ENCODE assay signal across 8 mouse cellular contexts in genomic region chr14:55014591-55014990, GRCm38 (mm10). TPM values are rescaled to one million over a fixed set of nuclear protein-coding genes. Genes with fewer than 3 reads are reported as not detected.
DNase-seq lines count a peak whose midpoint lies in the region; ATAC-seq and TF ChIP-seq lines count a peak whose summit lies in the region.

No protein-coding gene starts in this region.

- TF ChIP-seq CTCF in cerebellum, adult 2 months (IDR thresholded peaks at IDR 0.05; ENCODE audit: borderline replicate concordance, insufficient read depth, low read depth, low read length), result no peak
- TF ChIP-seq CTCF in hindbrain, postnatal 0 days (IDR thresholded peaks at IDR 0.05; ENCODE audit: low read depth), result no peak

- peak overlapping the region; percentile 76 for H3K4me2 ChIP-seq in hindbrain, postnatal 0 days (ENCODE audit: low read depth, low read length)

- H3K9ac ChIP-seq in hindbrain, postnatal 0 days (replicated peaks; ENCODE audit: low read length), result peak overlapping the region; percentile 80

- no peaks in the 10 kb centered on the region for H3K27me3 ChIP-seq in cerebellum, adult 2 months (ENCODE audit: control insufficient read depth, insufficient read depth, low read length)
- H3K27me3 ChIP-seq in hindbrain, postnatal 0 days (ENCODE audit: insufficient read depth, low read length), result no peaks in the 10 kb centered on the region

- H3K79me2 ChIP-seq in macrophage (ENCODE audit: inconsistent target), result peaks cover 42% of the 10 kb centered on the region

- under 1% methylated on average over 27 of the region's 27 CpGs for WGBS in cerebellum, adult 2 months
- under 1% methylated on average over 27 of the region's 27 CpGs for WGBS in hindbrain, postnatal 0 days
- WGBS in macrophage (ENCODE audit: missing documents), result 1% methylated on average over 23 of the region's 27 CpGs

- no peak for DNase-seq in cerebellum, adult 2 months
- no peak for DNase-seq in cerebellum, postnatal 14 days
- peak; percentile 76 for DNase-seq in right cerebral cortex, adult 18-20 months
- DNase-seq in right cerebral cortex, postnatal 4 days, result no peak
- DNase-seq in hindbrain, postnatal 0 days (ENCODE audit: low spot score), result no peak
- no peak for DNase-seq in spleen, postnatal 36 days (ENCODE audit: low spot score in 2 of 2)
- DNase-seq in cerebellum, adult 11 months, result no peak

- peak overlapping the region; percentile 92 for H3K27ac ChIP-seq in cerebellum, adult 2 months (ENCODE audit: insufficient read depth, low read length)
- peak overlapping the region; percentile 95 for H3K27ac ChIP-seq in hindbrain, postnatal 0 days
- peak overlapping the region; percentile 61 for H3K27ac ChIP-seq in macrophage

- no peaks in the 10 kb centered on the region for H3K4me1 ChIP-seq in cerebellum, adult 2 months (ENCODE audit: control insufficient read depth, insufficient read depth, low read length)
- no peaks in the 10 kb centered on the region for H3K4me1 ChIP-seq in hindbrain, postnatal 0 days (ENCODE audit: insufficient read depth, low read length)

- TF ChIP-seq POLR2A in cerebellum, adult 2 months (IDR thresholded peaks at IDR 0.05; ENCODE audit: borderline replicate concordance, insufficient read depth, low read length), result no peak

- H3K36me3 ChIP-seq in hindbrain, postnatal 0 days (ENCODE audit: insufficient read depth, low read length), result peaks cover 5% of the 10 kb centered on the region; the same call in 1 of the 2 replicates
- H3K36me3 ChIP-seq in macrophage (ENCODE audit: inconsistent target), result peaks cover 19% of the 10 kb centered on the region; the same call in 1 of the 2 replicates

- peak overlapping the region; percentile 55 for H3K4me3 ChIP-seq in cerebellum, adult 2 months (replicated peaks; ENCODE audit: insufficient read depth, low read depth, low read length)
- peak overlapping the region; percentile 43 for H3K4me3 ChIP-seq in hindbrain, postnatal 0 days (ENCODE audit: low read length)
- H3K4me3 ChIP-seq in macrophage (ENCODE audit: inconsistent target), result peak overlapping the region; percentile 96

- H3K9me3 ChIP-seq in hindbrain, postnatal 0 days (ENCODE audit: low read length), result no peaks in the 10 kb centered on the region

- peak; percentile 45 for ATAC-seq in hindbrain, postnatal 0 days

RNA-seq across cellular contexts. Expression of gene Ngdn, which starts 0.7 kb away (rescaled TPM):
- polyA plus RNA-seq in cerebellum, adult 2 months (2012; rRNA removed), result 49.4 and 50.4 TPM in 2 replicates
- 16.6 and 25.4 TPM in 2 replicates for total RNA-seq in hindbrain, postnatal 0 days (2014; rRNA removed)
- 53.2 and 55.2 TPM in 2 replicates for polyA plus RNA-seq in hindbrain, postnatal 0 days (2015; fragmentation: Nextera tagmentation; extraction: Ambion mirVana)
- total RNA-seq in macrophage (2018; cell fraction: chromatin; rRNA removed), result 100 to 1,000 TPM in 1 of 26 experiments, 10 to 100 TPM in 25; 17.9 to 109 (median 66.5) TPM
- 10 to 100 TPM; 31.6 to 50.1 (median 40.7) TPM for total RNA-seq in macrophage (2018; cell fraction: cytosol; rRNA removed)
- 10 to 100 TPM; 18.6 to 58.0 (median 31.9) TPM for total RNA-seq in macrophage (2018; cell fraction: nucleus; rRNA removed)
- polyA plus RNA-seq in macrophage (2018), result 28.2 to 50.2 TPM (median 38.8 TPM) in 3 replicates

RNA-seq across cellular contexts. Expression of gene Myh7, which starts 20.2 kb away (rescaled TPM):
- polyA plus RNA-seq in cerebellum, adult 2 months (2012; rRNA removed), result 4.4 and 6.9 TPM in 2 replicates
- total RNA-seq in hindbrain, postnatal 0 days (2014; rRNA removed), result 1.3 and 2.0 TPM in 2 replicates
- 6.5 and 8.6 TPM in 2 replicates for polyA plus RNA-seq in hindbrain, postnatal 0 days (2015; fragmentation: Nextera tagmentation; extraction: Ambion mirVana)
- not detected for total RNA-seq in macrophage (2018; cell fraction: chromatin; rRNA removed)
- not detected for total RNA-seq in macrophage (2018; cell fraction: cytosol; rRNA removed)
- not detected for total RNA-seq in macrophage (2018; cell fraction: nucleus; rRNA removed)
- polyA plus RNA-seq in macrophage (2018), result not detected in 3 replicates

RNA-seq across cellular contexts. Expression of gene Gm17428, which starts 37.9 kb away (rescaled TPM):
- polyA plus RNA-seq in cerebellum, adult 2 months (2012; rRNA removed), result not detected in 2 replicates
- not detected in 2 replicates for total RNA-seq in hindbrain, postnatal 0 days (2014; rRNA removed)
- not detected in 2 replicates for polyA plus RNA-seq in hindbrain, postnatal 0 days (2015; fragmentation: Nextera tagmentation; extraction: Ambion mirVana)
- total RNA-seq in macrophage (2018; cell fraction: chromatin; rRNA removed), result not detected
- not detected for total RNA-seq in macrophage (2018; cell fraction: cytosol; rRNA removed)
- total RNA-seq in macrophage (2018; cell fraction: nucleus; rRNA removed), result not detected
- polyA plus RNA-seq in macrophage (2018), result not detected in 3 replicates

RNA-seq across cellular contexts. Expression of gene Myh6, which starts 47.9 kb away (rescaled TPM):
- polyA plus RNA-seq in cerebellum, adult 2 months (2012; rRNA removed), result 0.10 TPM in 1 of 2 replicates, not detected in the other
- total RNA-seq in hindbrain, postnatal 0 days (2014; rRNA removed), result 0.21 and 0.32 TPM in 2 replicates
- 1.1 and 1.4 TPM in 2 replicates for polyA plus RNA-seq in hindbrain, postnatal 0 days (2015; fragmentation: Nextera tagmentation; extraction: Ambion mirVana)
- total RNA-seq in macrophage (2018; cell fraction: chromatin; rRNA removed), result not detected
- total RNA-seq in macrophage (2018; cell fraction: cytosol; rRNA removed), result not detected
- total RNA-seq in macrophage (2018; cell fraction: nucleus; rRNA removed), result not detected
- polyA plus RNA-seq in macrophage (2018), result not detected in 3 replicates

Comparison
In these comparisons a context has a peak if more than half of its experiments do, and no peak if none do; other contexts are left out.
1. H3K4me3 ChIP-seq: peak in every context shown above with its lines; median percentile 96 in macrophage; 55 in cerebellum, adult 2 months; 43 in hindbrain, postnatal 0 days.